Mouse (Mus musculus) erythroid progenitor cell, adult 5-6 weeks (primary cell): ENCODE measurements around the gene Cfap161. TPM values are rescaled to one million over a fixed set of nuclear protein-coding genes. Genes with fewer than 3 reads are reported as not detected.

Source experiments
- ATAC-seq: replicated peaks from 2 replicates; pipeline ENCODE4 v1.8.0; 2016; ENCODE audit warnings: moderate number of reproducible peaks, mild to moderate bottlenecking, moderate TSS enrichment, inconsistent platforms; ENCODE audit not compliant: poor library complexity, low FRiP score, severe bottlenecking
- total RNA-seq, 2 experiments: library from RNA; stranded (forward) in 1 of 2; stranded (reverse) in 1 of 2; fragments of 150-400 nt in 1 of 2; fragments of 186-747, 209-891 nt in 1 of 2; gene quantifications; 2 replicates each; pipeline versions ENCODE4 v1.2.3 to v1.2.4; 2015 to 2017; ENCODE audit warnings: low replicate concordance in 2 of 2

Cfap161 gene
- total RNA-seq, 2 experiments from 2014 or later: not detected

GRCm38 (mm10) chr7:83745065-83745412 lies 49.6 kb downstream of the Cfap161 start:
- no peak for ATAC-seq

GRCm38 (mm10) chr7:83744250-83744649 lies 50.4 kb downstream of the Cfap161 start:
- no peak for ATAC-seq

GRCm38 (mm10) chr7:83742690-83743089 lies 52.0 kb downstream of the Cfap161 start:
- no peak for ATAC-seq

- ATAC-seq: no peak
These were observed 52.7 kb downstream of the Cfap161 start for GRCm38 (mm10) chr7:83742026-83742425.

- ATAC-seq: no peak
These were observed 54.9 kb downstream of the Cfap161 start for GRCm38 (mm10) chr7:83739680-83740310.

- ATAC-seq: no peak
These were observed 55.8 kb downstream of the Cfap161 start for GRCm38 (mm10) chr7:83738623-83739462.

GRCm38 (mm10) chr7:83737914-83738490 lies 56.7 kb downstream of the Cfap161 start:
- no peak for ATAC-seq

- no peak for ATAC-seq
These were observed 58.2 kb downstream of the Cfap161 start for GRCm38 (mm10) chr7:83736341-83737115.

GRCm38 (mm10) chr7:83735108-83735781 lies 59.4 kb downstream of the Cfap161 start:
- no peak for ATAC-seq

- ATAC-seq: 0 out of 2 replicates have a peak, but pooled peaks have one; percentile 30
These were observed 60.0 kb downstream of the Cfap161 start for GRCm38 (mm10) chr7:83734671-83735082.

GRCm38 (mm10) chr7:83734246-83734645 lies 60.4 kb downstream of the Cfap161 start:
- ATAC-seq: no peak

- no peak for ATAC-seq
These were observed 61.9 kb downstream of the Cfap161 start for GRCm38 (mm10) chr7:83732781-83733180.

- ATAC-seq: no peak
These were observed 62.6 kb downstream of the Cfap161 start for GRCm38 (mm10) chr7:83731961-83732666.

GRCm38 (mm10) chr7:83731297-83731696 lies 63.4 kb downstream of the Cfap161 start:
- no peak for ATAC-seq

- no peak for ATAC-seq
These were observed 67.6 kb downstream of the Cfap161 start for GRCm38 (mm10) chr7:83726936-83727632.

GRCm38 (mm10) chr7:83725801-83726200 lies 68.9 kb downstream of the Cfap161 start:
- ATAC-seq: no peak

GRCm38 (mm10) chr7:83724541-83724940 lies 70.1 kb downstream of the Cfap161 start:
- ATAC-seq: no peak
